Mouse (Mus musculus): ENCODE results near the gene Olfr318. TPM values are rescaled to one million over a fixed set of nuclear protein-coding genes. Genes with fewer than 3 reads are reported as not detected.
"Not testable (repeated sequence)": the region's sequence is repeated elsewhere in the genome, so short reads cannot be mapped to it uniquely, and the experiment has no call there.

Olfr318 gene
- polyA plus RNA-seq, 1 experiment from 2014 or later, result not detected

GRCm38 (mm10) chr11:58717723-58718122 lies 6.1 kb downstream of the Olfr318 start:
- not testable (repeated sequence) for H3K9me3 ChIP-seq (ENCODE audit: control insufficient read depth, low read length); H3K4me2 ChIP-seq (ENCODE audit: low read depth, severe bottlenecking); DNase-seq (ENCODE audit: low spot score); H3K27ac ChIP-seq (replicated peaks; ENCODE audit: low read depth, low read length); H3K27me3 ChIP-seq (ENCODE audit: control insufficient read depth, insufficient read depth, low read length); H3K4me1 ChIP-seq (ENCODE audit: control insufficient read depth, insufficient read depth, low read length); H3K4me3 ChIP-seq (ENCODE audit: low read depth, low read length); H3K9ac ChIP-seq (ENCODE audit: low read length); H3K36me3 ChIP-seq (ENCODE audit: control insufficient read depth, insufficient read depth, low read length); ATAC-seq (ENCODE audit: insufficient number of reproducible peaks, low FRiP score, low TSS enrichment, low read depth)
- 88% methylated on average over 6 of the region's 7 CpGs for WGBS

GRCm38 (mm10) chr11:58709086-58709485 lies 14.7 kb downstream of the Olfr318 start:
- Histone ChIP-seq H3K4me3 (ENCODE audit: low read depth, low read length) (no peak overlapping the region), H3K4me1 (ENCODE audit: control insufficient read depth, insufficient read depth, low read length) (no peaks in the 10 kb centered on the region), H3K27me3 (ENCODE audit: control insufficient read depth, insufficient read depth, low read length) (no peaks in the 10 kb centered on the region), H3K4me2 (ENCODE audit: low read depth, severe bottlenecking) (no peak overlapping the region), H3K9me3 (ENCODE audit: control insufficient read depth, low read length) (no peaks in the 10 kb centered on the region), H3K9ac (ENCODE audit: low read length) (no peak overlapping the region), H3K36me3 (ENCODE audit: control insufficient read depth, insufficient read depth, low read length) (no peaks in the 10 kb centered on the region), H3K27ac (replicated peaks; ENCODE audit: low read depth, low read length) (no peak overlapping the region)
- 79% methylated on average over 11 of the region's 11 CpGs for WGBS
- DNase-seq (ENCODE audit: low spot score) (no peak), ATAC-seq (ENCODE audit: insufficient number of reproducible peaks, low FRiP score, low TSS enrichment, low read depth) (no peak)

- no peak for ATAC-seq (ENCODE audit: insufficient number of reproducible peaks, low FRiP score, low TSS enrichment, low read depth)
- Histone ChIP-seq H3K4me2 (ENCODE audit: low read depth, severe bottlenecking) (no peak within 1 kb of the TSS), H3K4me1 (ENCODE audit: control insufficient read depth, insufficient read depth, low read length) (no peaks in the 10 kb centered on the region), H3K36me3 (ENCODE audit: control insufficient read depth, insufficient read depth, low read length) (no peaks in the 10 kb centered on the region), H3K4me3 (ENCODE audit: low read depth, low read length) (no peak within 1 kb of the TSS), H3K27me3 (ENCODE audit: control insufficient read depth, insufficient read depth, low read length) (no peaks in the 10 kb centered on the region), H3K27ac (replicated peaks; ENCODE audit: low read depth, low read length) (no peak within 1 kb of the TSS), H3K9me3 (ENCODE audit: control insufficient read depth, low read length) (no peaks in the 10 kb centered on the region), H3K9ac (ENCODE audit: low read length) (no peak within 1 kb of the TSS)
- 87% methylated on average over 3 of the region's 3 CpGs for WGBS
- DNase-seq (ENCODE audit: low spot score), result no peak
These were observed 25.0 kb downstream of the Olfr318 start, which contains the start of gene Olfr319 for GRCm38 (mm10) chr11:58698862-58699261. TSS of gene Olfr319 (plus strand) at chr11:58699162.

DNA sequence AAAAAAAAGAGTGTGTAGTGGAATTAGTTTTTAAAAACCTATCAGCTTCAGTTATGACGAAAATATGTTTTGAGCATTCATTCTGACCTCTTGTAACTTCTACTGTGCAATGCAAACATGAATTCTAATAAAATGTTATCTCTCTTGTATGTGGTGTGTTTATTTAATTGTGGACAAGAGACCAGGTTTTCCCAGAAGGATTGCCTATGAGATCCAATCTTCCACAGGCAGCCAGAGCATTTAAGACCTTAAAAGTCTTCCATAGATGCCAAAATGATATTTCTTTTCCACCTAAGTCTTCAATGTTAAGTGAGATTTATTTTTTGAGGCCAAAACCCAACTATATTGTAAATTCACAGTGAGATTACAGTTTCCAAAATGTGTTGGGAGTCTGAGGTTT lies 43.0 kb downstream of the Olfr318 start, which contains the start of gene Olfr320:
Gene Olfr320, plus strand, starts transcription at position 301 of the 400 bp plus-strand sequence.
- WGBS, result 91% methylated on average over 1 of the region's 1 CpGs
- Histone ChIP-seq H3K4me1 (ENCODE audit: control insufficient read depth, insufficient read depth, low read length) (no peaks in the 10 kb centered on the region), H3K27me3 (ENCODE audit: control insufficient read depth, insufficient read depth, low read length) (no peaks in the 10 kb centered on the region), H3K4me2 (ENCODE audit: low read depth, severe bottlenecking) (no peak within 1 kb of the TSS), H3K4me3 (ENCODE audit: low read depth, low read length) (no peak within 1 kb of the TSS), H3K9me3 (ENCODE audit: control insufficient read depth, low read length) (no peaks in the 10 kb centered on the region), H3K27ac (replicated peaks; ENCODE audit: low read depth, low read length) (no peak within 1 kb of the TSS), H3K9ac (ENCODE audit: low read length) (no peak within 1 kb of the TSS), H3K36me3 (ENCODE audit: control insufficient read depth, insufficient read depth, low read length) (no peaks in the 10 kb centered on the region)
- ATAC-seq (ENCODE audit: insufficient number of reproducible peaks, low FRiP score, low TSS enrichment, low read depth) (no peak), DNase-seq (ENCODE audit: low spot score) (no peak)

GRCm38 (mm10) chr11:58671825-58672224 lies 52.0 kb downstream of the Olfr318 start:
- Histone ChIP-seq H3K4me2 (ENCODE audit: low read depth, severe bottlenecking) (no peak overlapping the region), H3K27me3 (ENCODE audit: control insufficient read depth, insufficient read depth, low read length) (no peaks in the 10 kb centered on the region), H3K4me1 (ENCODE audit: control insufficient read depth, insufficient read depth, low read length) (no peaks in the 10 kb centered on the region), H3K4me3 (ENCODE audit: low read depth, low read length) (no peak overlapping the region), H3K9ac (ENCODE audit: low read length) (no peak overlapping the region), H3K27ac (replicated peaks; ENCODE audit: low read depth, low read length) (no peak overlapping the region), H3K36me3 (ENCODE audit: control insufficient read depth, insufficient read depth, low read length) (no peaks in the 10 kb centered on the region), H3K9me3 (ENCODE audit: control insufficient read depth, low read length) (no peaks in the 10 kb centered on the region)
- WGBS, result 60% methylated on average over 4 of the region's 4 CpGs
- DNase-seq (ENCODE audit: low spot score) (no peak), ATAC-seq (ENCODE audit: insufficient number of reproducible peaks, low FRiP score, low TSS enrichment, low read depth) (no peak)

DNA sequence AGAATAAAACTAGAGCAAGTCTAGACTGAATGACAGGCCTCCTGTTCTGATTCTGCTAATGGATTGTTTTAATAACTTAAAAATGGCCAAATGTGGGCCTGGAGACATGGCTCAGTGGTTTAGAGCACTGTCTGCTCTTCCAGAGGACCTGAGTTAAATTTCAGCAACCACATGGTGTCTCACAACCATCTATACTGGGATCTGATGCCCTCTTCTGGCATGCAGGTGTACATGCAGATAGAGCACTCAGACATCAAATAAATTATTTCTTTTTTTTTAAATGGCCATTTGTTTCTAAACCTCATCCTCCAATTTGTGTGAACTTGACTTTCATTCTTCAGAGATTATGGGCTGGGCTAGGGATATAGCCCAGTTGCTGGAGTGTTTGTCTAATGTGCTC lies 54.6 kb downstream of the Olfr318 start:
- Histone ChIP-seq H3K27me3 (ENCODE audit: control insufficient read depth, insufficient read depth, low read length) (no peaks in the 10 kb centered on the region), H3K27ac (replicated peaks; ENCODE audit: low read depth, low read length) (no peak overlapping the region), H3K4me3 (ENCODE audit: low read depth, low read length) (no peak overlapping the region), H3K4me1 (ENCODE audit: control insufficient read depth, insufficient read depth, low read length) (no peaks in the 10 kb centered on the region), H3K4me2 (ENCODE audit: low read depth, severe bottlenecking) (no peak overlapping the region), H3K9me3 (ENCODE audit: control insufficient read depth, low read length) (no peaks in the 10 kb centered on the region), H3K9ac (ENCODE audit: low read length) (no peak overlapping the region), H3K36me3 (ENCODE audit: control insufficient read depth, insufficient read depth, low read length) (no peaks in the 10 kb centered on the region)
- ATAC-seq (ENCODE audit: insufficient number of reproducible peaks, low FRiP score, low TSS enrichment, low read depth), result no peak
- DNase-seq (ENCODE audit: low spot score), result no peak

Other genes starting within 250 kb of the Olfr318 start
- not detected in 2 replicates for gene Olfr332, start 231.5 kb downstream of the Olfr318 start, polyA plus RNA-seq (2014; fragmentation: Nextera tagmentation; extraction: Ambion mirVana)
- gene Olfr331, start 221.4 kb downstream of the Olfr318 start, polyA plus RNA-seq (2014; fragmentation: Nextera tagmentation; extraction: Ambion mirVana), result not detected in 2 replicates
- gene Olfr330, start 189.2 kb downstream of the Olfr318 start, polyA plus RNA-seq (2014; fragmentation: Nextera tagmentation; extraction: Ambion mirVana), result not detected in 2 replicates
- gene Olfr329-ps, start 177.6 kb downstream of the Olfr318 start, polyA plus RNA-seq (2014; fragmentation: Nextera tagmentation; extraction: Ambion mirVana), result not detected in 2 replicates
- 0.09 TPM in 1 of 2 replicates, not detected in the other for gene Olfr328, start 168.4 kb downstream of the Olfr318 start, polyA plus RNA-seq (2014; fragmentation: Nextera tagmentation; extraction: Ambion mirVana)
- gene Olfr224, start 153.5 kb downstream of the Olfr318 start, polyA plus RNA-seq (2014; fragmentation: Nextera tagmentation; extraction: Ambion mirVana), result not detected in 2 replicates
- gene Olfr325, start 146.3 kb downstream of the Olfr318 start, polyA plus RNA-seq (2014; fragmentation: Nextera tagmentation; extraction: Ambion mirVana), result not detected in 2 replicates
- gene Olfr324, start 128.9 kb downstream of the Olfr318 start, polyA plus RNA-seq (2014; fragmentation: Nextera tagmentation; extraction: Ambion mirVana), result not detected in 2 replicates
- gene 2210407C18Rik, start 107.9 kb downstream of the Olfr318 start, polyA plus RNA-seq (2014; fragmentation: Nextera tagmentation; extraction: Ambion mirVana), result not detected in 2 replicates
- not detected in 2 replicates for gene Olfr323, start 93.5 kb downstream of the Olfr318 start, polyA plus RNA-seq (2014; fragmentation: Nextera tagmentation; extraction: Ambion mirVana)
- gene Trim58, start 83.5 kb downstream of the Olfr318 start, polyA plus RNA-seq (2014; fragmentation: Nextera tagmentation; extraction: Ambion mirVana), result 0.08 and 0.38 TPM in 2 replicates
- not detected in 2 replicates for gene Olfr322, start 65.2 kb downstream of the Olfr318 start, polyA plus RNA-seq (2014; fragmentation: Nextera tagmentation; extraction: Ambion mirVana)
- gene Olfr320, start 42.9 kb downstream of the Olfr318 start, polyA plus RNA-seq (2014; fragmentation: Nextera tagmentation; extraction: Ambion mirVana), result not detected in 2 replicates
- not detected in 2 replicates for gene Olfr319, start 24.9 kb downstream of the Olfr318 start, polyA plus RNA-seq (2014; fragmentation: Nextera tagmentation; extraction: Ambion mirVana)
- gene Olfr317, start 15.2 kb upstream of the Olfr318 start, polyA plus RNA-seq (2014; fragmentation: Nextera tagmentation; extraction: Ambion mirVana), result 0.07 TPM in 1 of 2 replicates, not detected in the other
- not detected in 2 replicates for gene Olfr316, start 28.7 kb upstream of the Olfr318 start, polyA plus RNA-seq (2014; fragmentation: Nextera tagmentation; extraction: Ambion mirVana)
- not detected in 2 replicates for gene Olfr315, start 49.2 kb upstream of the Olfr318 start, polyA plus RNA-seq (2014; fragmentation: Nextera tagmentation; extraction: Ambion mirVana)
- not detected in 2 replicates for gene Olfr314, start 58.9 kb upstream of the Olfr318 start, polyA plus RNA-seq (2014; fragmentation: Nextera tagmentation; extraction: Ambion mirVana)
- gene Fam183b, start 77.9 kb upstream of the Olfr318 start, polyA plus RNA-seq (2014; fragmentation: Nextera tagmentation; extraction: Ambion mirVana), result not detected in 2 replicates
- not detected in 2 replicates for gene Olfr313, start 91.0 kb upstream of the Olfr318 start, polyA plus RNA-seq (2014; fragmentation: Nextera tagmentation; extraction: Ambion mirVana)
- not detected in 2 replicates for gene Olfr312, start 105.2 kb upstream of the Olfr318 start, polyA plus RNA-seq (2014; fragmentation: Nextera tagmentation; extraction: Ambion mirVana)
- gene Olfr311, start 115.2 kb upstream of the Olfr318 start, polyA plus RNA-seq (2014; fragmentation: Nextera tagmentation; extraction: Ambion mirVana), result not detected in 2 replicates
- 12.0 and 15.2 TPM in 2 replicates for gene Gm12258, start 123.1 kb upstream of the Olfr318 start, polyA plus RNA-seq (2014; fragmentation: Nextera tagmentation; extraction: Ambion mirVana)
- 9.4 and 10.4 TPM in 2 replicates for gene 2810021J22Rik, start 143.2 kb upstream of the Olfr318 start, polyA plus RNA-seq (2014; fragmentation: Nextera tagmentation; extraction: Ambion mirVana)
- gene Zfp39, start 180.2 kb upstream of the Olfr318 start, polyA plus RNA-seq (2014; fragmentation: Nextera tagmentation; extraction: Ambion mirVana), result 8.7 and 11.1 TPM in 2 replicates
- not detected in 2 replicates for gene Btnl10, start 193.9 kb upstream of the Olfr318 start, polyA plus RNA-seq (2014; fragmentation: Nextera tagmentation; extraction: Ambion mirVana)
- 269 and 275 TPM in 2 replicates for gene Rnf187, start 214.9 kb upstream of the Olfr318 start, polyA plus RNA-seq (2014; fragmentation: Nextera tagmentation; extraction: Ambion mirVana)
- gene Hist3h2ba, start 224.9 kb upstream of the Olfr318 start, polyA plus RNA-seq (2014; fragmentation: Nextera tagmentation; extraction: Ambion mirVana), result 8.8 and 11.1 TPM in 2 replicates
- 17.9 and 19.2 TPM in 2 replicates for gene Hist3h2a, start 230.7 kb upstream of the Olfr318 start, polyA plus RNA-seq (2014; fragmentation: Nextera tagmentation; extraction: Ambion mirVana)
- gene Trim17, start 230.7 kb upstream of the Olfr318 start, polyA plus RNA-seq (2014; fragmentation: Nextera tagmentation; extraction: Ambion mirVana), result 0.25 and 0.27 TPM in 2 replicates

All from limb, embryonic 11.5 days (tissue).